Mouse (Mus musculus): Measurements from ENCODE around the gene Mtfmt.

GRCm38 (mm10) chr9:65458975-65459374 is 23.4 kb downstream of the Mtfmt start:
- TF ChIP-seq CTCF (IDR thresholded peaks at IDR 0.05; ENCODE audit: low read depth) (no peak), EP300 (IDR thresholded peaks at IDR 0.05; ENCODE audit: low read depth) (no peak)
